Mouse (Mus musculus) midbrain, embryonic 14.5 days (tissue): Measurements from ENCODE around the gene Dbp. TPM values are rescaled to one million over a fixed set of nuclear protein-coding genes. Genes with fewer than 3 reads are reported as not detected.

Experiments
- ATAC-seq: fragments of 200-750 bp; cut with Nextera tagmentation; 2 replicates; pipeline ENCODE4 v1.8.0; 2017; ENCODE audit warnings: moderate number of reproducible peaks, moderate library complexity; ENCODE audit not compliant: low FRiP score, low TSS enrichment
- DNase-seq: peaks from one replicate; pipeline ENCODE4 v3.0.0-alpha.2; 2015
- H3K27ac ChIP-seq: fragments of 300-500 bp; sonication (generic); replicated peaks from 2 replicates; pipeline ENCODE4 v1.5.1; 2014; ENCODE audit warnings: mild to moderate bottlenecking, low read depth, low read length, moderate library complexity
- H3K27me3 ChIP-seq: fragments of 300-500 bp; sonication (generic); 2 replicates; pipeline ENCODE4 v1.6.1; 2014; ENCODE audit warnings: low read length, control low read depth, mixed read lengths; ENCODE audit not compliant: control insufficient read depth, insufficient read depth
- H3K36me3 ChIP-seq: fragments of 300-500 bp; sonication (generic); 2 replicates; pipeline ENCODE4 v1.6.1; 2014; ENCODE audit warnings: low read length, control low read depth; ENCODE audit not compliant: control insufficient read depth, insufficient read depth
- H3K4me1 ChIP-seq: fragments of 300-500 bp; sonication (generic); 2 replicates; pipeline ENCODE4 v1.6.1; 2014; ENCODE audit warnings: mild to moderate bottlenecking, antibody characterized with exemption, low read length, control low read depth; ENCODE audit not compliant: control insufficient read depth, insufficient read depth
- H3K4me2 ChIP-seq: fragments of 300-500 bp; sonication (generic); 2 replicates; pipeline ENCODE4 v1.6.1; 2014; ENCODE audit warnings: mild to moderate bottlenecking, low read length, moderate library complexity
- H3K4me3 ChIP-seq: fragments of 300-500 bp; sonication (generic); replicated peaks from 2 replicates; pipeline ENCODE4 v1.5.1; 2014; ENCODE audit warnings: low read depth, low read length
- H3K9ac ChIP-seq: fragments of 300-500 bp; sonication (generic); replicated peaks from 2 replicates; pipeline ENCODE4 v1.6.1; 2014; ENCODE audit warnings: mild to moderate bottlenecking, low read length, moderate library complexity
- H3K9me3 ChIP-seq: fragments of 300-500 bp; sonication (generic); 2 replicates; pipeline ENCODE4 v1.6.1; 2016; ENCODE audit warnings: low read length, control low read depth, mixed read lengths; ENCODE audit not compliant: control insufficient read depth
- WGBS: fragments of 180-500 bp; shearing (Covaris S2); extraction: QIAGEN DNeasy Blood & Tissue Kit; methylation state at CpG from one replicate; pipeline ENCODE4 v1.1.7; 2014; 5-methylcytosine and 5-hydroxymethylcytosine counted together
- polyA plus RNA-seq: library from polyadenylated mRNA; unstranded; fragments of >200 nt; fragmentation: Nextera tagmentation; extraction: Ambion mirVana; gene quantifications from 2 replicates; pipeline ENCODE4 v1.2.1, GENCODE M21; 2014

Gene Dbp
- polyA plus RNA-seq, 1 experiment from 2014 or later: 1.9 TPM

GRCm38 (mm10) chr7:45701607-45702006 is 3.3 kb upstream of the Dbp start:
- H3K9ac ChIP-seq: no peak overlapping the region; the same call in 1 of the 2 replicates

DNA sequence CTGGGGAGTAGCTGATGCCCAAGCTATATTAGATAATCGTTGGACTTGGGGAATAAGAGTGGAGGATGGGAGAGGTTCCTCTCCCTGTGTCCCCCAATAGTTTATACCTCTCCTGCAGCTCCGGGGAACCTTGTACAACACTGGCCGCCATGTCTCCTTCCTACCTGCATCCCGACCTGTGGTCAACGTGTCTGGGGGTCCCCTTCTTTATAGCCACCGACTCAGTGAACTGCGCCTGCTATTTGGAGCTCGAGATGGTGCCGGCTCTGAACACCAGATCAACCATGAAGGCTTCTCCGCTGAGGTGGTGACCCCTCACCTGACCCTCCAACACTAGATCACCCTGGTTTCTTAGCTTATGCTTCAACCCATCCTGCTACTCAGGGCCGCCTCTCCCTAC is 2.6 kb upstream of the Dbp start:
- ATAC-seq (no peak), DNase-seq (no peak)
- no peaks in the 10 kb centered on the region for H3K36me3 ChIP-seq
- H3K27me3 ChIP-seq: peaks cover 5% of the 10 kb centered on the region
- WGBS: 93% methylated on average over 11 of the region's 11 CpGs
- H3K4me2 ChIP-seq: no peak overlapping the region
- H3K4me3 ChIP-seq: no peak overlapping the region
- H3K27ac ChIP-seq: no peak overlapping the region
- H3K9me3 ChIP-seq: no peaks in the 10 kb centered on the region
- H3K4me1 ChIP-seq: peaks cover 52% of the 10 kb centered on the region
- H3K9ac ChIP-seq: no peak overlapping the region

More at GRCm38 (mm10) chr7:45701607-45702006, 3.3 kb upstream of the Dbp start:
- 87% methylated on average over 11 of the region's 11 CpGs for WGBS
- ATAC-seq (no peak), DNase-seq (no peak)
- no peaks in the 10 kb centered on the region for H3K9me3 ChIP-seq
- H3K27me3 ChIP-seq: peaks cover 5% of the 10 kb centered on the region
- H3K27ac ChIP-seq: no peak overlapping the region
- H3K4me3 ChIP-seq: no peak overlapping the region; the same call in 1 of the 2 replicates
- H3K4me2 ChIP-seq: peak overlapping the region; percentile 94
- peaks cover 45% of the 10 kb centered on the region for H3K4me1 ChIP-seq
- no peaks in the 10 kb centered on the region for H3K36me3 ChIP-seq

GRCm38 (mm10) chr7:45702809-45703520 is 1.9 kb upstream of the Dbp start:
- ATAC-seq: no peak
- peak overlapping the region; percentile 51 for H3K4me3 ChIP-seq
- DNase-seq: no peak
- WGBS: 89% methylated on average over 17 of the region's 17 CpGs
- no peaks in the 10 kb centered on the region for H3K9me3 ChIP-seq
- peaks cover 58% of the 10 kb centered on the region for H3K4me1 ChIP-seq
- H3K4me2 ChIP-seq: peak overlapping the region; percentile 96
- H3K27ac ChIP-seq: peak overlapping the region; percentile 93; the same call in 1 of the 2 replicates
- H3K9ac ChIP-seq: peak overlapping the region; percentile 56; the same call in 1 of the 2 replicates
- peaks cover 5% of the 10 kb centered on the region for H3K27me3 ChIP-seq
- no peaks in the 10 kb centered on the region for H3K36me3 ChIP-seq

DNA sequence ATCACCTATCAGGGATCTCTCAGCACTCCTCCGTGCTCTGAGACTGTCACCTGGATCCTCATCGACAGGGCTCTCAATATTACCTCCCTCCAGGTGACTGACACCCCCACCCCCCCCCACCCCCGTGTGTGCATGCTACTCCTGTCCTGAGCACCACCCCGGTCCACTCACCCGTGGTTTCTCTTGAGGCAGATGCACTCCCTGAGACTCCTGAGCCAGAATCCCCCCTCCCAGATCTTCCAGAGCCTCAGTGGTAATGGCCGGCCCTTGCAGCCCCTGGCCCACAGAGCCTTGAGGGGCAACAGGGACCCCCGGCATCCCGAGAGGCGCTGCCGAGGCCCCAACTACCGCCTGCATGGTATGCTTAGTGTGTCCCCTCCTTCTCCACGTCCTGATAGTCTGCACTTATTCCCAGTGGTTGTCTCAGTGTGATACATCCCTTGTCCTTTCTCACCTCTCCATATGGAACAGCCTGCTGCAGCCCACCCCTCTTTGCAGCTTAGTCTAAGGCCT is 1.3 kb upstream of the Dbp start:
- Histone ChIP-seq H3K4me3 (peak overlapping the region; percentile 51), H3K36me3 (no peaks in the 10 kb centered on the region), H3K9me3 (no peaks in the 10 kb centered on the region), H3K27ac (peak overlapping the region; percentile 93), H3K27me3 (peaks cover 2% of the 10 kb centered on the region), H3K9ac (peak overlapping the region; percentile 56), H3K4me1 (peaks cover 64% of the 10 kb centered on the region), H3K4me2 (peak overlapping the region; percentile 96)
- WGBS: 34% methylated on average over 12 of the region's 12 CpGs
- DNase-seq (no peak), ATAC-seq (no peak)

GRCm38 (mm10) chr7:45704046-45704559 is 785 bp upstream of the Dbp start:
- ATAC-seq: peak; percentile 52
- WGBS: under 1% methylated on average over 13 of the region's 13 CpGs
- no peaks in the 10 kb centered on the region for H3K36me3 ChIP-seq
- H3K9ac ChIP-seq: peak overlapping the region; percentile 56
- no peaks in the 10 kb centered on the region; the same call in 1 of the 2 replicates for H3K27me3 ChIP-seq
- H3K9me3 ChIP-seq: no peaks in the 10 kb centered on the region
- H3K4me3 ChIP-seq: peak overlapping the region; percentile 51
- peaks cover 70% of the 10 kb centered on the region for H3K4me1 ChIP-seq
- peak; percentile 89 for DNase-seq
- H3K27ac ChIP-seq: peak overlapping the region; percentile 93
- peak overlapping the region; percentile 96 for H3K4me2 ChIP-seq

- Histone ChIP-seq H3K27me3 (no peaks in the 10 kb centered on the region), H3K4me3 (peak overlapping the region; percentile 51), H3K36me3 (peaks cover 8% of the 10 kb centered on the region), H3K4me1 (peaks cover 77% of the 10 kb centered on the region), H3K27ac (peak overlapping the region; percentile 60), H3K9ac (peak overlapping the region; percentile 39; the same call in 1 of the 2 replicates), H3K9me3 (no peaks in the 10 kb centered on the region), H3K4me2 (peak overlapping the region; percentile 96)
- WGBS: under 1% methylated on average over 21 of the region's 21 CpGs
- ATAC-seq (no peak), DNase-seq (no peak)
These were observed 566 bp downstream of the Dbp start for GRCm38 (mm10) chr7:45705443-45705864.

DNA sequence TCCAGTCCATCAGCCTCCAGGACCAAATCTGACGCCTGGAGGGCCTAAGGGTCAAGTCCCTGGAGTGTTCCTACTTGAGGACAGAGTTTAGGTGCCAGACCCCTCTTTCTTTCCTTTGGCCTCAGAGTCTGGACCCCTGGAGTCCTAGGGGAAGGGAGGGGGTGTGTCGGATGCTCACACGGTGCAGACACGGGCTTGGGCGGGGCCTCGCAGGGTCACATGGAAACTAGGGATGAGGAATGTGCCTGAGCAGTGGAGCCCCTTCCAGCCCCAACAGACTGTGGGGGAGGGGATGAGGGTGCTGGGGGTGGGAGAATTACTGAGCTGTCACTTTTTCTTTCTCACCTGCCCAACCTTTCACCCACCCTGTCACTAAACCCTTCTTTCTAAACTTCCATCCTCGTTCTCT is 989 bp downstream of the Dbp start:
- no peak for ATAC-seq
- WGBS: 0% methylated on average over 7 of the region's 7 CpGs
- no peaks in the 10 kb centered on the region for H3K27me3 ChIP-seq
- H3K4me1 ChIP-seq: peaks cover 80% of the 10 kb centered on the region
- DNase-seq: no peak
- no peak overlapping the region for H3K27ac ChIP-seq
- peaks cover 12% of the 10 kb centered on the region for H3K36me3 ChIP-seq
- peak overlapping the region; percentile 51 for H3K4me3 ChIP-seq
- H3K4me2 ChIP-seq: peak overlapping the region; percentile 96
- 0 out of 2 replicates have a peak overlapping the region, but pooled peaks have one; percentile 39 for H3K9ac ChIP-seq
- no peaks in the 10 kb centered on the region for H3K9me3 ChIP-seq

GRCm38 (mm10) chr7:45706721-45707241 is 1.9 kb downstream of the Dbp start:
- H3K4me1 ChIP-seq: peaks cover 73% of the 10 kb centered on the region
- no peaks in the 10 kb centered on the region for H3K27me3 ChIP-seq
- 2% methylated on average over 36 of the region's 45 CpGs for WGBS
- ATAC-seq (no peak), DNase-seq (peak; percentile 86)
- H3K4me2 ChIP-seq: peak overlapping the region; percentile 96
- H3K9ac ChIP-seq: peak overlapping the region; percentile 61
- peaks cover 21% of the 10 kb centered on the region for H3K36me3 ChIP-seq
- peak overlapping the region; percentile 51 for H3K4me3 ChIP-seq
- H3K9me3 ChIP-seq: no peaks in the 10 kb centered on the region
- 0 out of 2 replicates have a peak overlapping the region, but pooled peaks have one; percentile 1 for H3K27ac ChIP-seq
